Mouse (Mus musculus): Measurements from ENCODE around the gene Usp54. TPM values are rescaled to one million over a fixed set of nuclear protein-coding genes. Genes with fewer than 3 reads are reported as not detected.

Usp54 gene
- polyA plus RNA-seq, 1 experiment: 1.9 TPM

DNA sequence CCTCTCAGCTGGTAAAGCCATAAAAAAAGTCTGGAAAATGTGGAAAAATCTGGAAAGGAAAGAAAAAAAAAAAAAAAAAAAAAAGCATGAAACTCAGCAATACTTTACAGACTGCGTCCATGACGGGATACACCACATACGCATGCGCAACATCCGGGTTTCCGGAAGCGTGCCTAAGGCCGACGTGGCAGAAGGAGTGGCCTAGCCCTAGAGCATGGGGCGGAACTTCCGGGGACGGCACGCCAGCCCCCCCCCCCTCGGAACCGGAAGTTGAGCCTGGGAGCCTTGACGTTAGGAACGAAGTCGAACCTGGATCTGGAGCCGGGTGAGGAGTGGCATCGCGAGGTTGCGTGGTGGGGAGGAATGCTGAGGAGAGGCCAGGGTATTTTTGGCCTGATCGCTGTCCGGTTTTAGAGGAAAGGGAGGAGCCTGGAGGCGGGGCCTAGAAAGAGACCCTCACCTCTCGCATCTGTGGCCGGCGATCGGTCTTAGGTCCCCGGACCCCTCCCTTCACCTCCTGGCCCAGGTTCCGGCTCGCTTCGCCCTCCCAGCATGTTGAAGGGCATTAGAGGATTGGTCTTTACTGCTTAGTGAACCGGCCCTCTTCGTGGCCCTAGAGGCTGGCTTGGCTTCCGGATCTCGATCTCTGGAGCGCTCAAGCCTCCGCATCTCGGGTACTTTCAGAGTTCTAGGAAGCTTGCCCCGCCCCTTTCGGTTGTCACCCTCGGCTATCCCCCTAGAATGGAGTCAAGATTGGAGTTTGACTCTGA, 33.4 kb upstream of the Usp54 start, which contains the start of gene Sec24c:
Gene Sec24c (plus strand): TSS at position 245 of the 770 bp plus-strand sequence.
- Histone ChIP-seq H3K27me3 (ENCODE audit: control insufficient read depth, insufficient read depth, low read length) (no peaks in the 10 kb centered on the region), H3K4me3 (ENCODE audit: extremely low read depth, insufficient read depth, insufficient read length) (peak within 1 kb of the TSS; percentile 91), H3K27ac (ENCODE audit: insufficient read depth, low read length) (peak within 1 kb of the TSS; percentile 91), H3K4me1 (ENCODE audit: control insufficient read depth, insufficient read depth, insufficient read length) (no peaks in the 10 kb centered on the region; the same call in 1 of the 2 replicates), H3K36me3 (ENCODE audit: control insufficient read depth, insufficient read depth, low read length) (peaks cover 13% of the 10 kb centered on the region)
- TF ChIP-seq POLR2A (IDR thresholded peaks at IDR 0.05; ENCODE audit: low read depth, low read length) (peak; percentile 49; the same call in 1 of the 2 replicates), CTCF (IDR thresholded peaks at IDR 0.05; ENCODE audit: extremely low read depth, insufficient read depth, insufficient read length, insufficient replicate concordance) (no peak)
- under 1% methylated on average over 43 of the region's 43 CpGs for WGBS
- DNase-seq (ENCODE audit: low read depth in 1 of 2, low spot score in 2 of 2): peak; percentile 95 to 98

DNA sequence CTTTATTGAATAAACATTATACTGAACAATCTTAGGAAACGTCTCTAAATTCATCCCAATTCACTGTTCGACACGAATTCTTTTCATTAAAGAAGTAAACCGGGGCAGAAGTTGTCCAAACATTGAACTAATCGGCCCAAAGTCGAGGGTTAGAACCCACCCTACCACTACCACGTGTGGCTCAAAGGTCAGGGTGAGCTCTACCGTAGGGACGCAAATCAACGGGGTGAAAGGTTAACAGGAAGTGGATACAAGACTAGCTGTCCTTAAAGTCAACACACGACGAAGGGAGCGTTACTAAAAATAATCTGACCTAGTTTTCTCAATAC, 32.8 kb upstream of the Usp54 start:
- H3K4me3 ChIP-seq (ENCODE audit: extremely low read depth, insufficient read depth, insufficient read length): peak overlapping the region; percentile 49
- H3K36me3 ChIP-seq (ENCODE audit: control insufficient read depth, insufficient read depth, low read length): peaks cover 11% of the 10 kb centered on the region
- no peaks in the 10 kb centered on the region; the same call in 1 of the 2 replicates for H3K4me1 ChIP-seq (ENCODE audit: control insufficient read depth, insufficient read depth, insufficient read length)
- DNase-seq (ENCODE audit: low read depth in 1 of 2, low spot score in 2 of 2): no peak
- no peaks in the 10 kb centered on the region for H3K27me3 ChIP-seq (ENCODE audit: control insufficient read depth, insufficient read depth, low read length)
- H3K27ac ChIP-seq (ENCODE audit: insufficient read depth, low read length): peak overlapping the region; percentile 75
- WGBS: 10% methylated on average over 13 of the region's 13 CpGs
- no peak for TF ChIP-seq POLR2A (IDR thresholded peaks at IDR 0.05; ENCODE audit: low read depth, low read length)
- TF ChIP-seq CTCF (IDR thresholded peaks at IDR 0.05; ENCODE audit: extremely low read depth, insufficient read depth, insufficient read length, insufficient replicate concordance): no peak

DNA sequence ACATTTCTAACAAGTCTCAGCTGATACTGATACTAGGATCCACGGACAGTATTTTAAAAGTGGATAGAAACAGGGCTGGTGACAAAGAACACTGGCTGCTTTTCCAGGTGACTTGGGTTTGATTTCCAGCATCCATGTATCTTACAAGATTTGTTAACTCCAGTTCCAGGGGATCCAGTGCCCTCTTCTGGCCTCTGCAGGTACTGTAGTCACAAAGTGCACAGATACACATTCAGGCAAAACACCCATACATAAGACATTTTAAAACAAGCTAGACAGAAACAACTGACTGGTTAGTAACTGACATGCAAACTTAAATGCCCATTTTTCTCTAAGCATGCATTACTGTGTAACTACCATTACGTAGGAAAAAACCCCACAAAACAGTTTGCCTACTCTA, 32.1 kb upstream of the Usp54 start:
- H3K27ac ChIP-seq (ENCODE audit: insufficient read depth, low read length): no peak overlapping the region
- H3K4me3 ChIP-seq (ENCODE audit: extremely low read depth, insufficient read depth, insufficient read length): no peak overlapping the region
- no peaks in the 10 kb centered on the region; the same call in 1 of the 2 replicates for H3K4me1 ChIP-seq (ENCODE audit: control insufficient read depth, insufficient read depth, insufficient read length)
- H3K27me3 ChIP-seq (ENCODE audit: control insufficient read depth, insufficient read depth, low read length): no peaks in the 10 kb centered on the region
- WGBS: 96% methylated on average over 2 of the region's 2 CpGs
- TF ChIP-seq CTCF (IDR thresholded peaks at IDR 0.05; ENCODE audit: extremely low read depth, insufficient read depth, insufficient read length, insufficient replicate concordance) (no peak), POLR2A (IDR thresholded peaks at IDR 0.05; ENCODE audit: low read depth, low read length) (no peak)
- DNase-seq (ENCODE audit: low read depth in 1 of 2, low spot score in 2 of 2): no peak
- peaks cover 7% of the 10 kb centered on the region for H3K36me3 ChIP-seq (ENCODE audit: control insufficient read depth, insufficient read depth, low read length)

DNA sequence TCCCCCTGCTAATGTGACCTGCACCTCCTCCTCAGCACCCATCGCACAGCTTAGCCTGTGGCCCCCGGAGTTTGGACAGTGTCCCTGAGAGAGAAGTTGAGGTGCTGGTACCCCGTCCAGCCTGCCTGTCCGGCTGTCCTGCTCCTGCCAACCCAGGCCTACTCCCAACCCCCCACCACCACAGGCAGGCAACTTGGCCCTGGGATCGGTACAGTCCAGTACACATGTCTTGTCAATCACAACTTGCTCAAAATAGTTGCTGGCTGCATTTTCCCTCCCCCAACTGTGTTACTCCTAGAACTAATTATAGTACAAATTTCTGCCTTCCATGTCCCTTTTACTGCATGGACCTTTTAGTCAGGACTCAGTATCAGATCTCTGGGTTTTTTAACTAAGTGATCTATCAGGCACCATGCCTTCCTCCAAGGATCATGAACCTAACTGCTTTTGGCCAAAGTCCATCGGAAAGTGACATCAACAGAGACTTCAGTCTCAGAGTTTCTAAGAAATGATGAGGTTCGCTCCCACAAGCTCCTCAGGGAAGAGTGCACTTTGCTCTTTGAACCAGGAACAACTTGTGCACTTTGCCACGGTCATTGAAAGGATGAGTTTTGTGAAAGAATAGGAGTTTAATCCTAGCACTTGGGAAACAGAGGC, 27.4 kb upstream of the Usp54 start, which contains the start of gene Synpo2l:
Gene Synpo2l (minus strand): TSS at position 201 of the 657 bp plus-strand sequence.
- Histone ChIP-seq H3K27me3 (ENCODE audit: control insufficient read depth, insufficient read depth, low read length) (no peaks in the 10 kb centered on the region), H3K27ac (ENCODE audit: insufficient read depth, low read length) (no peak within 1 kb of the TSS), H3K4me1 (ENCODE audit: control insufficient read depth, insufficient read depth, insufficient read length) (no peaks in the 10 kb centered on the region), H3K4me3 (ENCODE audit: extremely low read depth, insufficient read depth, insufficient read length) (no peak within 1 kb of the TSS), H3K36me3 (ENCODE audit: control insufficient read depth, insufficient read depth, low read length) (no peaks in the 10 kb centered on the region)
- DNase-seq (ENCODE audit: low read depth in 1 of 2, low spot score in 2 of 2): no peak
- WGBS: 81% methylated on average over 8 of the region's 8 CpGs
- TF ChIP-seq POLR2A (IDR thresholded peaks at IDR 0.05; ENCODE audit: low read depth, low read length) (no peak), CTCF (IDR thresholded peaks at IDR 0.05; ENCODE audit: extremely low read depth, insufficient read depth, insufficient read length, insufficient replicate concordance) (no peak)

DNA sequence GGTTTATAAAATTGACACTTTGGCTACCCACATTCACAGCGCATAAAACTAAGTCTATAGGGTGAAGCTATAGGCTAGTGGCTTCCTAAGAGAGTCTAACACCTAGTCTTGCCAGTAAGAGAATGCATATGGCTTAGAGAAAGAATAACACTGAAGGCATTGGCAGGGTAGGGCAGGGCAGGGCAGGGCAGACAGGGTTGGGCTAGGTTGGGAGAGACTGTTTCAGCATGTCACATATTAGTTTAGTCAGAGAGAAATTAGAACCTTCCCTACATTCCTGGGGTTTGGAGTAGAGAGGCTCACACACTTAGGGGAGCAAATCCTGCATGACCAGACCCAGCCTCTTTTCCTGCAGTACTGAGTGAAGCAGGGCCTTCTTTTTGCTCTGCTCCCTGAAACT, 26.6 kb upstream of the Usp54 start:
- Histone ChIP-seq H3K36me3 (ENCODE audit: control insufficient read depth, insufficient read depth, low read length) (no peaks in the 10 kb centered on the region), H3K27me3 (ENCODE audit: control insufficient read depth, insufficient read depth, low read length) (no peaks in the 10 kb centered on the region), H3K27ac (ENCODE audit: insufficient read depth, low read length) (no peak overlapping the region), H3K4me3 (ENCODE audit: extremely low read depth, insufficient read depth, insufficient read length) (no peak overlapping the region), H3K4me1 (ENCODE audit: control insufficient read depth, insufficient read depth, insufficient read length) (no peaks in the 10 kb centered on the region)
- 86% methylated on average over 1 of the region's 1 CpGs for WGBS
- no peak for TF ChIP-seq CTCF (IDR thresholded peaks at IDR 0.05; ENCODE audit: extremely low read depth, insufficient read depth, insufficient read length, insufficient replicate concordance)
- no peak for TF ChIP-seq POLR2A (IDR thresholded peaks at IDR 0.05; ENCODE audit: low read depth, low read length)
- no peak for DNase-seq (ENCODE audit: low read depth in 1 of 2, low spot score in 2 of 2)

DNA sequence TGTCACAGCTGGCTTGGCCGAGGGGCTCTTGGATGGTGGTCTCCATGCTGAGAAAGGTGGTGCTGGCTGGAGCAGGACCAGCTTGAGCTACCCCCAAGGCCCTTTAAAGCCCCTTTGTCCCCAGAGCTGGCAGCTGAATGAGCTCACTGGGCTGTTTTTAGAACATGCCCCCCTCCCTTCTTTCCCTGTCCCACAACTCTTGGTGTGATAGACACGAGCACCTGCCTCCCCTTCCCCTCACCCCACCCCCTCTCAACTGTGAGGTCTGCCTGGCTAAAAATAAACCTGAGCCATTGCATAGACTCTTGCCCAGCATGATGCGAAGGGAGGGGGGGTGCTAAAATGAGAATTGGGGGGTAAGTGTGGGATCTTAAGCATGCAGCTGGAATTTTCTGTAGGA, 23.6 kb upstream of the Usp54 start:
- H3K4me3 ChIP-seq (ENCODE audit: extremely low read depth, insufficient read depth, insufficient read length): no peak overlapping the region
- H3K27me3 ChIP-seq (ENCODE audit: control insufficient read depth, insufficient read depth, low read length): 0 out of 2 replicates have a peak, but pooled peaks cover 2% of the 10 kb centered on the region
- DNase-seq (ENCODE audit: low read depth in 1 of 2, low spot score in 2 of 2): no peak
- H3K36me3 ChIP-seq (ENCODE audit: control insufficient read depth, insufficient read depth, low read length): no peaks in the 10 kb centered on the region
- H3K27ac ChIP-seq (ENCODE audit: insufficient read depth, low read length): no peak overlapping the region
- 48% methylated on average over 3 of the region's 3 CpGs for WGBS
- no peaks in the 10 kb centered on the region for H3K4me1 ChIP-seq (ENCODE audit: control insufficient read depth, insufficient read depth, insufficient read length)
- TF ChIP-seq CTCF (IDR thresholded peaks at IDR 0.05; ENCODE audit: extremely low read depth, insufficient read depth, insufficient read length, insufficient replicate concordance): no peak
- no peak for TF ChIP-seq POLR2A (IDR thresholded peaks at IDR 0.05; ENCODE audit: low read depth, low read length)

All from spleen, adult 2 months (tissue).